Mouse (Mus musculus): ENCODE data around the gene Cct6b.
"Not testable (repeated sequence)": the region's sequence is repeated elsewhere in the genome, so short reads cannot be mapped to it uniquely, and the experiment has no call there.

Gene Cct6b

GRCm38 (mm10) chr11:82699865-82700410, 64.2 kb downstream of the Cct6b start:
- no peak for DNase-seq

GRCm38 (mm10) chr11:82695930-82696329, 68.2 kb downstream of the Cct6b start:
- DNase-seq: no peak

DNA sequence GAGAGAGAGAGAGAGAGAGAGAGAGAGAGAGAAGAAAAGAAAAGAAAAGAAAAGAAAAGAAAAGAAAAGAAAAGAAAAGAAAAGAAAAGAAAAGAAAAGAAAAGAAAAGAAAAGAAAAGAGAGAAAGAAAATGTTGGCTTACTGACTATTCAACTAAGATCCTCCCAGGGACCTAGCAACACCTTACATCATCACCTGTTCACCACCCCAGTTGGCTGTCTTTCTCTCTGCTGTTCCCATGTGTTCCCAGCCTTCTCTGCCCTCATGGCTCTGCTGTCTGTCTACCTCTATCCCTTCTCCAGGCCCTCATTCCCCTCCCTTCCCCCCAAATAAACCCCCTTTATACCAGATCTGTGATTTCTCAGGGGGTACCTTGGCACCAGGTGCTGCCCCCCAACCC, 69.2 kb downstream of the Cct6b start:
- DNase-seq: not testable (repeated sequence)

DNA sequence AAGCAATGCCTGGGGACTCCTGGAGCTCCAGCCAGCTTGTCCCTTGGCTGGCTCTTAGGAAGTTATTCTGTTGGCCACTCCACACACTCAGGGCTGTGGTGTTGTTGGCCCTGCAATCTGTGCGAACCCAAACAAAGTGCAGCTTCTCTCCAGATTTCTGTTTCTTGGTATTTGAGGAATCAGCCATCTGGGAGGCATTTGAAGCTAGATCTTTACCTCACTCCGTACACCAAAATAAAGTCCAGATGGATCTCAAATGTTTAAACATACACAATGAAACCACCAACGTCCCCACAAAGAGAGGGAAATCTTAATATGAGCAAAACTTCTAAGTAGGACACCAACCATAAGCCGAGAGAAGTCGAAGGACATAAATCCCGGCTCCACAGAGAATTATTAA, 71.5 kb downstream of the Cct6b start:
- no peak for DNase-seq

GRCm38 (mm10) chr11:82690476-82690875, 73.6 kb downstream of the Cct6b start:
- peak in 1 of 2 experiments; percentile 23 for DNase-seq

- DNase-seq: no peak
Observed at GRCm38 (mm10) chr11:82687668-82688067, 76.5 kb downstream of the Cct6b start.

DNA sequence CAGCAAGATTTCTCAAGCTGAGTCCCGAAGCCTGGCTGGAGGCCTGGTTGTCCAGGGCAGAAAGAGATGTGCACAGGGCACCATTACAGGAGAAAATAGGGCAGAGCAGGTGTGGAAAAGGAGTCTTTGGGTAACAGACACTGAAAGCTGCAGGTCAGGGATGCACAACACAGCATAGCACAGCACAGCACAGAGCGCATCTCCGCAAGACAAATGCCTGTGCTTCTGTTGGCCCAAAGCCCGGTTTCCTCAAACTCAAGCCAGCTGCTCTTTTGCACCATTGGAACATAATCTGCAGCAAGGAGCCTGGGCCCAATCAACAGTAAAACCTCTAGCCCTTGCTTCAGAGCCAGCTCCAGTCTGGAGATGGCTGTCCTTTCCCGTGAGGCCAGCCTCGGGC, 79.4 kb downstream of the Cct6b start:
- DNase-seq: peak; percentile 69 to 73

DNA sequence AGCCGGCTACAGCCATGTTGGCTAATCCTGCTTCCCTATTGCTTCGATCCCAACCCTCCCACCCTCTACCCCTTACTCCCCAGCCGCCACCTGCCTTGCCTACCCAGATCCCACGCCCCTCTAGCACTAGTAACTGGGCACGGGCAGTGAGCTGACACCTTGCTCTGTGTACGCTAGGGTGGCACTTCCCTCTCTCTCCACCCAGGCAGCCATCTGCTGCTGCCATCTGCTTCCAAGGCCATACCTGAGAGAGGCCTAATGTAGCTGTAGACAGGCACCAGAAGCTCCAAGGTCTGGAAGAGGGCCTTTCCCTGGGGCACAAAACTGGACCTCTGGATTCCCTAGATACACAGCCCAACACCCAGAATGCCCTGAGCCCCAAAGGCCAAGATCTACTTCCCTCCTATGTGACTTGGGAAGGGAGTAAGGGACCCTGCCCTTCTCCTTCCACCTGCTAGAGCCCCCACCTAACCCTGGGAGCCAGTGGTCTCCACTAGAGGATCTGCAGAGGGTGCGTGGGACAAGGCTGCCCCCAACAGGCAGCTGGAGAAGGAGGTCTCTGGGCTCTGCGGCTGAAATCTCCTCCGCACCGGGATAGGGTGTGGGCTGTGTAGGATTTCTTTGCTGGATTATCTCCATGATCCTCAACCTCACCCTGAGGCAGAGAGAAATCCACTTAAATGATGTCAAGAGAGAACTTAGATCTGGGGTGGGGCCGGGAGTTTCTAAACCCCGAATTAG, 80.2 kb downstream of the Cct6b start:
- DNase-seq: peak; percentile 89 to 94

DNA sequence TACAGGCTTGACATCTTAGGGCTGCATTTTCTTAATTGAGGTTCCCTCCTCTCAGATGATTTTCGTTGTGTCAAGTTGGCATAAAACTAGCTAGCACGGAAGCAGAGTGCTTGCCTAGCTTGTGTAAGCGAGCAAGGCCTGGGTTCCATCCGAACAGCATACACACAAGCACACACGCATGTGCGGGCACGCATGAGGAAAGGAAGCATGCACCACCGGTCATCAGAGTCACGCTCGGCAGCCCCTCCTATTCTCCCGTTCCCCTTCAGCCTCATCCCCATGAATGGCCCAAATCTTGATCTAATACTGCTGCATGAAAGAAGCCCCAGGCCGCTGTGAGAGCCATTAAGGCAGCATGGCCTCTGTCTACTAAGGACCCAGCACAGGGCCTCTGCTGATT, 85.6 kb downstream of the Cct6b start:
- DNase-seq: no peak
